Mouse (Mus musculus) forelimb bud, embryonic 11.5 days (tissue): Measurements from ENCODE around the gene Il5ra.
A peak's percentile ranks its signal among the peaks of the same experiment; 100 is the strongest.

Experiments
- DNase-seq: peaks from one replicate; pipeline ENCODE4 v3.0.0-alpha.2; 2012; ENCODE audit warnings: low read depth, low spot score

Gene Il5ra

DNA sequence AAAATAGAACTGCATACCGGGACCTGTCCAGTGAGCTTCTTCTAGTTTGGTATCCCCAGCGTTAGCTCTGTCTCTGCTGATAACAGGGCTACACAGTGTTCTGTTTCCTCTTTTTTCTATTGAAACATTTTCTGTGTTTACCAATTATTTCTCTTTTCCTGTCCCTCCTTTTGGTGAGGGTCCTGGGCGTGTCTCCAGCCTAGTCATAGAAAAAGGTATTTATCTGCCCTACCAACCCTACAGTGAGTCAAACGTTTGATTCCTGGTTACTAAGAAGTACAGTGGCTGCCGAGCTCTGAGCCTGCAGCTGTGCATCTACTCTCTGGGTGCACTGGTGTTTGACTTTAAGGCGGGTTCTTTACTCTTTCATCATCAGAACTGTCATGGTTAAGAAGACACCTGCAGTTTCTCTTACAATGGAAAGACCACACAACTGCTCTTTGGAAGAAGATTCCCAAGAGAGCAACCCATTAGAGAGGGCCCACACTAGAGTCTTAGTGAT, at the start of gene Il5ra:
Gene Il5ra, minus strand, starts transcription at position 151 of the 502 bp plus-strand sequence.
- no peak for DNase-seq

DNA sequence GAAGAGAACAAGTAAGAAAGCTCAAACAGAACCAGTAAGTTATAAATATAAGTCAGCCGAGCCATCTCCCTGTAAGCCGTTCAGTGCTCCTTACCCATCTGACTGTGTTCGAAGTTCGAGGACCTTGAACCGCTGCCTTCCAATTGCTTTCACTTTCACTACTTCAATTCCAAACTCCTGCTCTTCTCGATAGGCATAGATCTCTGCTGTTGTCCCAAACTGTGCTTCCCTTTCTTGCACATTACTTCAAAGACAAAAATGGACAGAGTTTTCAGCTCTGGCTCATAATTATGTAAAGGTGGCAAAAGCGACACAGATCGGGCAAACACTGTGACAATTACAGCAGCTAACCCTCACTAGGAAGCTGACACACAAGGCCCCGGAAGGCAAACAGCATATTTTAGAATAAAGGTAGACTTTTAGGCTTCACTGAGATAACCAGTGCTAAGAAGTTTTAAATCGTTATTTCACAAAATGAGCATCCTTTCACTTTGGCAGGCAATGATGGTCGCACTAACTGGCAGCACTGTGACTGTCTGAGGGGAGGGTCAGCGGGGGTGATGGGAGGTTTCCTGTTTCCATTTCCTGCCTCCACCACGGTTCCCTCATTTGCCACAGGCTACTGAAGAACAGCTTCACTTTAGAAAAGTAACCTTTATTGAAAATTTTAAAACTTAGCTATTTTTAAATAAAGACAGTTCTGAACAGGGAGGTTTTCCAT, 45.4 kb upstream of the Il5ra start:
- no peak for DNase-seq

DNA sequence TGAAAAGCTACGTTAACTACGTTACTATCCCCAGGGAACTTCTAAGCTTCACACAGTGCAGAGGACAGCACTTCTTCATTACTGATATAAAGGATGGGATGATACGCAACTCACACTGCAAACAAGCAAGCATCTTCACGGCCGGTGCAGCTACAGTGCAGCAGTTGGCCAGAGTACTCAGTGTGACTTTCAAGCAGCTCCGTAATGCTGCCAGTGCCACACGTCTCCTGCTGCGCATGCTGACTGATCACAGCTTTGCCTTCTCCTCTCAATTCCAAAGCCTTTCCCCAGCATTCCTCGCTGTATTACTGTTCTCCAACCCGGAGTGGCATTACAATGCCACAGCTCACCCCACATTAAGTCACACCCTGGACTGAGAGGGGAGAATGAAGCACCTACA, 44.8 kb upstream of the Il5ra start:
- no peak for DNase-seq

DNA sequence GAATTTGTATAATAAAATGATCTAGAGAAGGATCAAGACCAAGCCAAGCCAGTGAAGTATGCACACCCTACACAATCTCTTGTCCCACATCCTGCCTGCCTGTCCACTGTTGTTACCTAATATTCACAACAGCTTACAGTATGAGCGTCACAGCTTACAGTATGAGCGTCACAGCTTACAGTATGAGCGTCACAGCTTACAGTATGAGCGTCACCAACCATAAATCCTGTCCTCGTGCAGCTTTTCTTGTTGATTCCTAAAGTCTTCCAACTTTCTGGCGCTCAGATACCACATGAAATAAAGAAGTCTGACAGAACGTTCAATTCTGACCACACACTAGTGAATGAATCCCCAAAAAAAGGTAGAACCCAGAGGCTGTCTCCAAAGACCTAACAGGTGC, 44.3 kb upstream of the Il5ra start:
- DNase-seq: no peak

DNA sequence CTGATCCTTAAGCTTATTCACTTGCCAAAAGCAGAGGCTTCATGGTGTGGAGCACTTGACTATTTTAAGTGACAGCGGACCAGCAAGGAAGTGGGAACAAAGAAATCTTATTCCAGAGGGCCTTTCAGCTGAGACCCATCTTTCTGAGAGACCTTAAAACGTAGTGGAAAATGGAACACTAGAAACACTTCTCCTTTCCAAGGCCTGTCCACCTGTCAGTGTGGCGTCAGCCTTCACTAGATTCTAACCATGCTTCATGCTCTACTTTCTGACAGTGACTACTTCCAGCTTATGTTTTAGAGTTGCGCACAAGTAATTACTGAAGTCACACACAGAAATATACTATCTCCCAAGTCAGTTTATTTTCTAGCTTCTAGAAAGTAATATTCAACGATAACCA, 43.6 kb upstream of the Il5ra start:
- no peak for DNase-seq

DNA sequence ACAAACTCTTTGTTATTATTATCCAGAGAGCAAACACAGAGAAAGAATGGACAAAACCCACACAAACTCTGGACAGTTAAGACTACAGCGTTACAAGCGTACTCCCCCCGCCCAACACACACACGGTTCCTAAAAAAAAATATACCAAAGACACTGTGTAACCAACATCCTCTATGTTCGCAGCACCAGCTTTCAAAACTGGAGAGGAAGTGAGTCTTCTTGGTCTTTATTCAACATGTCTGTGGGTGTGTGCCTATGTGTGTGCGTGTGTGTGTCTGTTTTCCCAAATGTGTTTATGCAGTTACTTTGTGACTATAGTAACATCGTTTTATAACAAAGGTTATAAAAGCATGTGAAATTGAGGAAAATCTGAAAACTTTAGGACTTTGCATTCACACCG, 42.6 kb upstream of the Il5ra start:
- DNase-seq: no peak

DNA sequence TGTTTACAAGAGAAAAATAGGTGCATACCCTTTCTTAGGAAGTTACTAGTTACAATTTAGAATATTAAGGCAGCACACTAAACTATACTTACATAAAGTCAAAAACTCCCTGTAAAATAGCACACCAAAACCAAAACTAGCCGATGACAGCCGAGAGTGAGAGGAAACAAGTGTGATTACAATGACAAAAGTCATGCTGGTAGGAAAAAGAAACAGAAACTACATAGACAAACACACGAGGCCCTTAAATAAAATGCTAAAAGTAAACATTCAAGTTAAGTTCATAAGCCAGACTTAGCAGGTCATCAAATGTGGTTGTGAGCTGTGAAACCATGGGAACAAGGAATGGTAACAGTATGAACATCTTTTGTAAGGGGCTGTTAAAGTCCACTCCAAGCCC, 38.3 kb upstream of the Il5ra start:
- DNase-seq: no peak

DNA sequence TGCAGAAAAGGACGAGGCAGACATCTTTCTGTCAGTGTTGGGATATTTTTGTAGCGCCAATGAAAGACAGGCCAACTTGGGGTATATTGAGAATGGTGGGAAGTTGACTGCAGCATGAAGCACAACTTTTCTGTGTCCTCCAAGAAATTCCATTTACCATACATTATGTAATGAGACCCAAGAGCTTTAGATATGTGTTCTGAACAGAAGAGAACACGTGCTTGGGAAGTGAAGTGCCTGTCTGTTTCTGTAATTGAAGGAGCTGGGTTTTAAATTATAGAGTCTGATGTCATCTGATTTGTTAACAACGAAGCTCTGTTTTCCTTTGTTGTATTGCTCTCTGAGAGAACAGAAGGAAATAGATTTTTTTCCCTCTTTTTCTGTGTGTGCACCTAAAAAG, 21.2 kb upstream of the Il5ra start:
- no peak for DNase-seq

DNA sequence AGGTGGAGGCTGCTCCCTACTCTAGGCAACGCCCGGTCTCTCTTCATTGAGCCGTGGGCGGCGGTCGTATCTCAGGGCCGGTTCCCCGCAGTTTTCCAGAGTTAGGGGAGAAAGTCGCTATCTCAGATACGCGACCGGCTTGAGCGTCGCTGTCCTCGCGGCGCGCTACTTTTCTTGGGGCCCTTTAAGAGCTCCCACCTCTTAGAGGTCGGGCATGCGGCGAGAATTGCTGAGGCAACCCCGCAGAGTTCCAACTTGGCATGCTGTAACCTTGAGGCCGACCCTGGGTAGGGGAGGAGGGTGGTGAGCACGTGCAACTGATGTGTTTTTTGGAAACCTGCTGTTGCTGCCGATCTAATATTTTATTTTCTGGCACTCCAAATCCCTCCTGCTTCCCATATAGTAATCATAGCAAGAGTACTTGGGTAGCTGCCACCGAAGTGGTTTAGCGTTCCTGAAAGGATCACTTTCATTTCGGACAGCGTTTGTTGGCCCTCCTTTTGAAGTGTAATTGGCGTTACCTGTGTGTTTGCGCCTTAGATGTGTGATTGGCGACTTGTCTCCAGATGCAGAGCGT, 20.5 kb upstream of the Il5ra start:
- DNase-seq: no peak

DNA sequence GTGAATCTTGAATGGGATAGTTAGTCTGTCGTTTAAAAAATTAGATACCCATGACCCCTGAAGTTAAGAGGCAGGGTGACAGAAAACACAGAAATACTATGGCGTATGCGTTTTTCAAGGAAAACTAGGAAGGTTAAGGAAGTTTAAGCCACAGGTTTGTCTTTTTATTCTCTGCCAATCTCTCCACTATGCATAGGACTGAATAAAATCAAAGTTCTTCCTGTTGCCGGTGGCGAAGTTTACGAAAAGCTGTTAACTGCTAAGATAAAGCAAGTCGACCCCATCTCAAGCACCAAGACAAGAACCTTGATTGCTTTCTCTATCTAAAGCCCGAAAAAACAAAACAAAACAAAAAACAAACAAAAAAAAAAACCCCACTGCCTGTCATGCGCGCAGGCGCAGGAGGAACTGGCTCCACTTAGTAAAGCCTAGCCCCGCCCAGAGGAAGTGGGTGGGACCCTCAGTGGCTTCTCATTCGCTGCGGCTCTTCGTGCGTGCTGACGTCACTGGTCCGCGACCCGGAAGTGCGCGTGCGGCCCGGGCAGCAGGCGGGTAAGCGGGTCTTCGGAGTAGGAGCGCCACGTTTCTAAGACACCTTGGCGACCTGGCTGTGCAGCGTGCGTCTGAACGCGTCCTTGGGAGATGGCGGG, 19.9 kb upstream of the Il5ra start, which contains the start of gene Trnt1:
Gene Trnt1, plus strand, starts transcription at position 481 of the 650 bp plus-strand sequence.
- peak; percentile 96 for DNase-seq

DNA sequence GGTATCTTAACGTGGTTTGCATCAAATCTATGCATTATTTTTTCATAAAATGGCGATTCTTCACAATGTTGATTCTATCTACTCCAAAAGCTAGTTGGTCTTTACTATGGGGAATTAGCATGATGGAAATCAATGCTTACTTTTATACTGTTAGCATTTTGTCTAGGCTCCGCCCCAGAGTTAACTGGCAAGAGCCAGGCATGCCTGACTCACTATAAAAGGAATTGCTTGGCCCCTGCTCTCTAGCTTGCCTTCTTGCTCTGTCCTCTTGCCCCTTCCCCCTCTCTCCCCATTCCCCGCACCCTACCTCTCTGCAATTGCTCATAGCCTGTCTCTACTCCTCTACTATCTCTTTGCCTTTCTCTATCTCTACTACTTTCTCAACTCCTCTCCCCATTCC, 17.9 kb upstream of the Il5ra start:
- DNase-seq: no peak

DNA sequence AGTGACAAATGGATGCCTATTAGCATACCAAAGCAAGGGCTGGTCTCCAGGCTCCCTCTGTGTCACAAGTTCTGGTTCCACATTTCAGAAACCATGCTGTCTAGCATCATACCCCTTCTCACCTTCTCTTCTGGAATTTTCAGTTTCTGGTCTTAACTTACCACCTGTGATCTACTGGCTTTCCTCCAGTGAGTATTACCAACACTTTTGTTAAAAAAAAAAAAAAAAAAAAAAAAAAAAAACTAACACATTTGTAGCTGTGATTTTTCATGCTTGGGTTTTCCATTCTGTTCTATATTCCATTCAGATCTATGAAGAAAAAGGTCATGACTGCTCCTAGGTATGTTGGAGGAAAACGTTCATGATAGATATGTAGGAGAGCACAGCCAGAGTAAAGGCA, 17.1 kb upstream of the Il5ra start:
- DNase-seq: no peak

DNA sequence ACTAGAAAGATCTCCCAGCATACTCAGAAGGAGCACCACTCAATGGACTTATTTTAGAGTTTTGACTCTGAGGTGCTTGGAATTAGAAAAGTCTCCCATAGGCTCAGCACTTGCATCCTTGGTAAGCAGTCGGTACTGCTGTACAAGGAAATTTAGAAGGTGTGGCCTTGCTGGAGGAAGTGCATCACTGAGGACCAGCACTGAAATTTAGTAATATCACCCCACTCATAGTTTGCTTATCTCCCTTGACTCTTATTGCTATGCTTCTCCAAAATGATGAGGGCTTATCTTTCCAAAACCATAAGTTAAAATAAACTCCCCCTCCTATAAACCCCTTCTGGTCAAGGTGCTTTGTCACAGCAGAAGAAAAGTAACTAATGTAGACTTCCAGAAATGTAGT, 12.6 kb upstream of the Il5ra start:
- no peak for DNase-seq

DNA sequence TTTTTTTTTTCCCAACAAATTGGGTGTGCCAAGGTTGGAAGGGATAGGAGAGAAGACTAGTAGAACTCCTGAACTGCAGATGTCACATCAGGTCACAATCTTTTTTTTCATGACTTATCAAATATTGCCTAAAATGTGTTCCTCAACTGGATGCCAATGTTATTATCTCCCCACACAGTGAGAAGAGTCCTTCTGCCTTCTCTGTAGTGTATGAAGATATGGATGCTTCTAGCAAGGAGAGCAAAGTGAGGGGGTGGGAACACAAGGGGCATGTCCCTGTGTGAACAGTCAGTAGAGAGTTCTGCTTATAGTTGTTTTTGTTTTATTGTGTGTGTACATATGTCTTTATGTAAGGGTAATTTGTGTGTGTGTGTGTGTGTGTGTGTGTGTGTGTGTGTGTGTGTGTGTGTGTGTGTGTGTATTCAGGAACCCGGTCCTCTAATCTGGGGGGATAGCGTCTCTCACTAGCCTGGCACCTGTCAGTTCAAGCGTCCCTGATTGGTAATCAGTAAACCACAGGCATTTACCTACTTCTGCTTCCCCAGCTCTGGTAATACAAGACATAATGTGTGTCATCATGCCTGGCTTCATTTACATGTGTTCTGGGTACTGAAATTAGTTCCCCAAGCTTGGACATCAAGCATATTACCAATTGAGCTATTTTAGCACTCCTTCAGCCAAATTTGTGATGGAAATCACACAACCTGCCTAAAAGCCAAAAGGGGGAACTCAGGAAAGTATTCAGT, 11.8 kb upstream of the Il5ra start:
- no peak for DNase-seq

DNA sequence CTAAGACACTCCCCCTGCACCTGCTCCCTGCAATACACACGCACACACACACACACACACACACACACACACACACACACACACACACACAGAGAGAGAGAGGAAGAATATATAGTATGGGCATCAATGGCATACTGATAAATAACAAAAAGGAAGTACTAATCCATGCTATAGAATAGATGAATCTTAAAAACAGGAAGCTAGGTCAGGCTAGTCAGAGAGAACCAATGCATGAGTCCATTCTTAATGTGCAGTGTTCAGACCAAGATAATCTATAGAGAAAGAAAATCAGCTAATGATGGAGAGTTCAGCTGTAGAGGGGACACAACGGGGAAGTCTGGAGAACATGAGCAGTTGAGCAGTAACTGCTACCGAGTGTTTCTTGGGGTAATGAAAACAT, 9.5 kb upstream of the Il5ra start:
- no peak for DNase-seq

DNA sequence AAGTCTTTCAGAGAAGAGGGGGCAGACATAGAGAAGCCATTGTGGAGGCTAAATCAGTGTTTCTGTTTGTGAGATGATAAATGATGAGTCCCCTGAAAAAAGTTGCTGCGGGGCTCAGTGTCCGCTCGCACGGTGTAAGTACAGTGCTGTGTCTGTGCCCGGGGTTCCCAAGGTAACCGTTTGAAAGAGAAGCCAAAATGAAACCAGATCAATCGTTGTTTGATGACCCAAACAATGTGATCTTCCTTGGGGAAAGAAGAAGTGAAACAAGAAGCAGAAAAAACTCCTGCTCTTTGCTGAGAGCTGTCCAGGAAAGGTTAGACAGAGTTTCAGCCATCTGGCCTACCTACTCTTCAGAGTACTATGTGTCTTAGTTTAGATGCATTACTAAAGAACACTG, 1.5 kb upstream of the Il5ra start:
- DNase-seq: no peak

DNA sequence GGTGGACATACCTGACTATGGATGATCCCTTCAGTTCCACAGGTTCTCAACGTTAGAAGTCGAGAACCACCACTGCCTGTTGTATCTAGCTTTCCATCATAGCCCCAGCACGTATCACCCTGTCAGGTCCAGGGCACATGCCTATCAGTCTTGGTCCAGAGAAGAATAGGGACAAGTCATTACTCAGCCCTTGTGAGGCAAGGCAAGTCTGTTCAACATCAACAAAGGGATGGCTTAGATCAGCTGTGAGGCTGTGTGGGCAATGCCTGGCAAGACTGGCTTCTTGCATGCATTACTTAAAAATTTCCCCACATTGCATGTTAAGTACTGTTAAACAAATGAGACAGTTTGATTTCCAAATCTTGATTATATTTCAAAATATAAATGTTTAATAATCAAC, 1.0 kb downstream of the Il5ra start:
- no peak for DNase-seq

DNA sequence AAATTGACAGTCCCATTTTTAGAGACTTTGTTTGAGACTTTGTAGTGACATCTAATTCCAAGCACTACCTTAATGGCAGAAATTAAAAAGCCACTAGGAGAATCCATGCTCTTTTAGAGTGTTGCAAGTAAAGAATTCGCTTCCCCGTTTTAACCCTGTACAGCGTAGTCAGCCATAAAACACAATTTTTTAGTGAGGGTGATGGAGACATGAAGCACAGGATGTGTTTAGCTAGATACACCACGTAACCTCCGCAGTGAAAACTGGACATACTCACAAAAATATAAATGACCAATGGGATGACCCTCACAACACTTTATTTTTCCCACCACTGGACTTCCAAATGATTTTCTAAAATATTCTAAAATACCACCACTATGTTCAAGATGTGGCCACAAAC, 1.6 kb downstream of the Il5ra start:
- DNase-seq: no peak

DNA sequence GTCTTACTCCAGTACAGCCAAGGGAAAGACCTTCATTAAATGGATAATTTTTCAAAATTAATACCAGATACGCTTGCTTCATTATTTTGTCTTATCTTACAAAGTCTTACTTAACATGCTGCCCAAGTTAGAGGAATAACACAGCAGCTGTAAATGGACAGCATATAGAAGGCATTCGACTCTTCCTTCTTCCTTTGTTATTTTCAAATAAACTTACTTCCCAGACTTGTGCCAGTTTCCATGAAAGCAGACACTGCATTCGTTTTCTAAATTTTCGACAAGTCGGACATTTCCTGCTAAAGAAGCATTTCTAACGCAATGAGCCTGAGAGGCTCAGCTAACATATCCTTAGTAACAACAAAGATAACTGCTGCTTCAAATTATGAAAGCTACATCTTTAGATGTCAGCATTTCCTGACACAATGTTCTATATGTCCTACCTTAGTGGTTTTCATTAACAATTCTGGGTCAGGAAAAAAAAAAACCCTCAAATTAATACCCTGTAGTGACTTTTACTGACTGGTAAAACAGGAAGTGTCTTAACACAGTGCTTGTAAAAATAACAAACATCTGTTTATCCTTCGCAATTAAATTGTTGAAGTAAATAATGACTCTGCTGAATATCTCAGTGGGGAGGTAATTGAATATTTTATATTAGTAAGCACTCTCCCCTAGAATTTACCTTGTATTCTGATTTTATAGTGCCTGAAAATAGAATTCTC, 3.0 kb downstream of the Il5ra start:
- peak; percentile 9 for DNase-seq

DNA sequence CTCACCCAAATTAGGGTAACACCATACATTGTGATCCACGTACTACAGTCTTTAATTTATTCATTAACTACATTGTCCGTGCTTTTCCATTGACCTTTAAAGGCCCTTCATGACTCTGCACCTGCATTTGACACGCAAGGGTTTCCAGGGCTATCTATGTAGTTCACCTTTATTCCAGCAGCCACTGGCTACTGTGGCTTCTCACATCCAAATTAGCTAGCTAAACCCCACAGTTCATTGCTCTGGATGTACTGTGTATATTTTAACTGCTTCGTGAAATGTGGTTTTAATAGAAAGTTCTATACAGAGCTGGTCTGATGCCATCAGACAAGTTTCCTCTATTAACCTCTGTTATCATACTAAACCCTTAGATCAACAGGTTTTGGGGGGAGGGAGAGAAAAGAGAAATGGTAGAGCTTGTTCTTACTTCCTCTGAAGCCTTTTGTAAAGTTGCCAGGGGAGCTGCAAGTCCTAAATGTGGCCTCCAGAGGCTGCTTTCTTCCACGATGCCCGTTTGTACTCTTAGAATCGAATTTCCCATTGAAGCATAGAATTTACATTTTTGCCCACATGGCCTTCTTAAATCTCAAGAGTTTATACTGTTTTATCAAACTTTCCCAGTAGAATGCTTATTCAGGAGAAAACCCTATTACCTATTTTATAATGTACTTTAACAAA, 5.1 kb downstream of the Il5ra start:
- DNase-seq: no peak

DNA sequence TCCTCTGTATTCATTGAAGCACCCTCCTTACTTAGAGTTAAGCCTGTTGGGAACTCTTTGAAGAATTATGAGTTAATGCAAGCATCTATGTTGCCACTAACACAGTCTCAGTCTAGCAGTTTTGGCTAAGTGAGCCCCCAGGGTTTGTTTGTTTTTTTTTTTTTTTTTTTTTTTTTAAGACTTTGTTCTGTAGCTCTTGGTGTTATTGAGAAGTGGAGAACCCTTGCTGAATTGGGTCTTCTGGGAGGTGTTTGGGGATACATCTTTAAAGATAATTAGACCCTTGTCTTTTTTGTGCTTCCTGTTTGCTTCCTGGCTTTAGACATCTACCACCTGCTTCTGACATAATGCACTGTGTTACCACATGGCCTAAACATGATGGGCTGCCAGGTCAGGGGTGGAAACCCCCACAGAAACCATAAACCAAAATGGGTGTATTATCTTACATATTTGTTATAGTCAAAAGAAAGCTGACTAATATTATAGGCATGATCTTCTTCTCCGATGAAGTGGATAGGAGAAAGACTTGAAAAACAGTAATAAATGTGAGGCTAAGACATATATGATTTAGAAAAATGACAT, 8.5 kb downstream of the Il5ra start:
- DNase-seq: no peak
